Mouse (Mus musculus) A20 (cell line): ENCODE measurements around the gene Cts3.
"Not testable (repeated sequence)": the region's sequence is repeated elsewhere in the genome, so short reads cannot be mapped to it uniquely, and the experiment has no call there.

Experiments used
- DNase-seq: peaks from one replicate; pipeline ENCODE4 v3.0.0-alpha.2; 2011; ENCODE audit warnings: low read depth, low spot score

Cts3 gene

DNA sequence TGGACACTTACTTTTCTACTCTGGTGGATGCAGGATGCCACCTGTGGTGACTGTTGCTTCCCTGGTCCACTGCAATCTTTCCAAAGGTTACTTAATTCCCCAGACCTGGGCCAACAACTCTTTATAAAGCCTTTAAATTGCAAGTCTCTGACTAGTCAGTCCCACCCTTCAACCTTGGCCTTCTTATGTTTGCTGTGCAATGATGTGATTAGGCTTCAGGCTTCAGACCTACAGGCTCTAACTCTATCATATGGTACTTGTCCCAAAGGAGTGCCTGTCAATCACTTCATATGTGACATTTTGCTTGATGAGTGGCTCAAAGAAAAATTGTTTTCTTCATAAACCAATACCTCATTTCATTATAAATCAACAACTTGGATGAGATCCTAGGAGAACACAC lies at the start of gene Cts3:
Gene Cts3, minus strand, starts transcription at position 101 of the 400 bp plus-strand sequence.
- no peak for DNase-seq

GRCm38 (mm10) chr13:61568074-61568473 lies 1.9 kb downstream of the Cts3 start, which contains the start of gene Gm49352:
TSS of gene Gm49352 (minus strand) at chr13:61568174.
- not testable (repeated sequence) for DNase-seq

DNA sequence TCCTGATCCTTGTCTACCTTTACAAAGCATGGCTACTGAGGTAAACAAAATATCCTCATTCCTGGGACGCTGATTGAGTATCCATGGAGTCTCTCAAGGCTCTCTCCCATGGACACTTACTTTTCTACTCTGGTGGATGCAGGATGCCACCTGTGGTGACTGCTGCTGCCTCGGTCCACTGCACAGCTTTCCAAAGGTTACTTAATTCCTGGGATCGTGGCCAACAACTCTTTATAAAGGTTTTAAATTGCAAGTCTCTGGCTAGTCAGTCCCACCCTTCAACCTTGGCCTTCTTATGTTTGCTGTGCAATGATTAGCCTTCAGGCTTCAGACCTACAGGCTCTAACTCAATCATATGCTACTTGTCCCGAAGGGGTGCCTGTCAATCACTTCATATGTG lies 28.3 kb downstream of the Cts3 start, which contains the start of gene Ctsm:
Gene Ctsm, minus strand, starts transcription at position 209 of the 400 bp plus-strand sequence.
- no peak for DNase-seq
